Mouse (Mus musculus): ENCODE results near the gene Rassf6. TPM values are rescaled to one million over a fixed set of nuclear protein-coding genes. Genes with fewer than 3 reads are reported as not detected.

The Rassf6 gene
- 0.40 and 0.57 TPM in 2 replicates for polyA plus RNA-seq (2015; fragmentation: Nextera tagmentation; extraction: Ambion mirVana)

GRCm38 (mm10) chr5:90640286-90641217 is at the start of gene Rassf6:
TSS of gene Rassf6 (minus strand) at chr5:90640657.
- H3K27ac ChIP-seq, result no peak within 1 kb of the TSS
- H3K9ac ChIP-seq (replicated peaks), result peak within 1 kb of the TSS; percentile 53
- H3K36me3 ChIP-seq, result no peaks in the 10 kb centered on the region
- WGBS, result 11% methylated on average over 26 of the region's 26 CpGs
- no peaks in the 10 kb centered on the region for H3K9me3 ChIP-seq
- peak within 1 kb of the TSS; percentile 63 for H3K4me2 ChIP-seq (replicated peaks)
- peak; percentile 86 for ATAC-seq
- H3K27me3 ChIP-seq, result 0 out of 2 replicates have a peak, but pooled peaks cover 5% of the 10 kb centered on the region
- peak within 1 kb of the TSS; percentile 43 for H3K4me3 ChIP-seq (replicated peaks)
- peaks cover 7% of the 10 kb centered on the region for H3K4me1 ChIP-seq (replicated peaks)

GRCm38 (mm10) chr5:90689426-90690128 is 49.1 kb upstream of the Rassf6 start:
- H3K9me3 ChIP-seq, result no peaks in the 10 kb centered on the region
- no peak overlapping the region for H3K27ac ChIP-seq
- H3K27me3 ChIP-seq, result no peaks in the 10 kb centered on the region
- H3K4me2 ChIP-seq (replicated peaks), result no peak overlapping the region
- H3K36me3 ChIP-seq, result no peaks in the 10 kb centered on the region
- no peak overlapping the region for H3K4me3 ChIP-seq (replicated peaks)
- no peak for ATAC-seq
- no peak overlapping the region for H3K9ac ChIP-seq (replicated peaks)
- no peaks in the 10 kb centered on the region for H3K4me1 ChIP-seq (replicated peaks)
- WGBS, result 91% methylated on average over 8 of the region's 8 CpGs

- ATAC-seq, result no peak
- Histone ChIP-seq H3K4me2 (replicated peaks) (no peak overlapping the region), H3K4me1 (replicated peaks) (no peaks in the 10 kb centered on the region), H3K36me3 (no peaks in the 10 kb centered on the region), H3K9ac (replicated peaks) (no peak overlapping the region), H3K9me3 (no peaks in the 10 kb centered on the region), H3K27ac (no peak overlapping the region), H3K27me3 (no peaks in the 10 kb centered on the region), H3K4me3 (replicated peaks) (no peak overlapping the region)
- WGBS, result 94% methylated on average over 10 of the region's 10 CpGs
Measured at GRCm38 (mm10) chr5:90687913-90688312, 47.5 kb upstream of the Rassf6 start.

GRCm38 (mm10) chr5:90684994-90685393 is 44.5 kb upstream of the Rassf6 start:
- H3K4me1 ChIP-seq (replicated peaks), result no peaks in the 10 kb centered on the region
- 52% methylated on average over 4 of the region's 4 CpGs for WGBS

GRCm38 (mm10) chr5:90681842-90682241 is 41.4 kb upstream of the Rassf6 start:
- Histone ChIP-seq H3K4me3 (replicated peaks) (no peak overlapping the region), H3K4me2 (replicated peaks) (no peak overlapping the region), H3K27ac (no peak overlapping the region), H3K9ac (replicated peaks) (no peak overlapping the region), H3K27me3 (no peaks in the 10 kb centered on the region), H3K36me3 (no peaks in the 10 kb centered on the region), H3K4me1 (replicated peaks) (no peaks in the 10 kb centered on the region), H3K9me3 (no peaks in the 10 kb centered on the region)
- WGBS, result 90% methylated on average over 4 of the region's 4 CpGs
- no peak for ATAC-seq

More at GRCm38 (mm10) chr5:90684994-90685393, 44.5 kb upstream of the Rassf6 start:
- no peak overlapping the region for H3K9ac ChIP-seq (replicated peaks)
- no peak overlapping the region for H3K4me3 ChIP-seq (replicated peaks)
- ATAC-seq, result no peak
- no peaks in the 10 kb centered on the region for H3K9me3 ChIP-seq
- no peak overlapping the region for H3K4me2 ChIP-seq (replicated peaks)
- no peaks in the 10 kb centered on the region for H3K36me3 ChIP-seq
- H3K27ac ChIP-seq, result no peak overlapping the region
- H3K27me3 ChIP-seq, result no peaks in the 10 kb centered on the region

- H3K4me1 ChIP-seq (replicated peaks), result no peaks in the 10 kb centered on the region
- no peaks in the 10 kb centered on the region for H3K36me3 ChIP-seq
- no peak for ATAC-seq
- WGBS, result 84% methylated on average over 2 of the region's 2 CpGs
- no peak overlapping the region for H3K27ac ChIP-seq
- H3K9ac ChIP-seq (replicated peaks), result no peak overlapping the region
- H3K27me3 ChIP-seq, result no peaks in the 10 kb centered on the region
- H3K4me2 ChIP-seq (replicated peaks), result no peak overlapping the region
- no peak overlapping the region for H3K4me3 ChIP-seq (replicated peaks)
- no peaks in the 10 kb centered on the region for H3K9me3 ChIP-seq
Measured at GRCm38 (mm10) chr5:90677560-90677959, 37.1 kb upstream of the Rassf6 start.

GRCm38 (mm10) chr5:90661852-90662251 is 21.4 kb upstream of the Rassf6 start:
- Histone ChIP-seq H3K4me1 (replicated peaks) (no peaks in the 10 kb centered on the region), H3K4me3 (replicated peaks) (no peak overlapping the region), H3K27me3 (no peaks in the 10 kb centered on the region), H3K27ac (no peak overlapping the region), H3K9ac (replicated peaks) (no peak overlapping the region), H3K4me2 (replicated peaks) (no peak overlapping the region), H3K9me3 (no peaks in the 10 kb centered on the region), H3K36me3 (no peaks in the 10 kb centered on the region)
- peak; percentile 35; the same call in 1 of the 2 replicates for ATAC-seq
- WGBS, result 69% methylated on average over 8 of the region's 8 CpGs

- H3K4me2 ChIP-seq (replicated peaks), result no peak overlapping the region
- no peaks in the 10 kb centered on the region for H3K27me3 ChIP-seq
- H3K27ac ChIP-seq, result no peak overlapping the region
- peak; percentile 58 for ATAC-seq
- 25% methylated on average over 9 of the region's 9 CpGs for WGBS
- no peaks in the 10 kb centered on the region for H3K4me1 ChIP-seq (replicated peaks)
- no peaks in the 10 kb centered on the region for H3K36me3 ChIP-seq
- H3K9ac ChIP-seq (replicated peaks), result no peak overlapping the region
- no peaks in the 10 kb centered on the region for H3K9me3 ChIP-seq
- no peak overlapping the region for H3K4me3 ChIP-seq (replicated peaks)
Measured at GRCm38 (mm10) chr5:90661436-90661835, 21.0 kb upstream of the Rassf6 start.

- H3K27me3 ChIP-seq, result no peaks in the 10 kb centered on the region
- WGBS, result 92% methylated on average over 5 of the region's 5 CpGs
- H3K4me1 ChIP-seq (replicated peaks), result no peaks in the 10 kb centered on the region
- no peak for ATAC-seq
- no peak overlapping the region for H3K9ac ChIP-seq (replicated peaks)
- H3K9me3 ChIP-seq, result no peaks in the 10 kb centered on the region
- H3K36me3 ChIP-seq, result no peaks in the 10 kb centered on the region
- no peak overlapping the region for H3K4me2 ChIP-seq (replicated peaks)
- H3K27ac ChIP-seq, result no peak overlapping the region
- no peak overlapping the region for H3K4me3 ChIP-seq (replicated peaks)
Measured at GRCm38 (mm10) chr5:90660411-90660810, 20.0 kb upstream of the Rassf6 start.

GRCm38 (mm10) chr5:90656681-90657080 is 16.2 kb upstream of the Rassf6 start:
- H3K4me2 ChIP-seq (replicated peaks), result no peak overlapping the region
- 87% methylated on average over 6 of the region's 6 CpGs for WGBS
- ATAC-seq, result no peak

GRCm38 (mm10) chr5:90655891-90656290 is 15.4 kb upstream of the Rassf6 start:
- Histone ChIP-seq H3K4me2 (replicated peaks) (no peak overlapping the region), H3K27me3 (no peaks in the 10 kb centered on the region), H3K27ac (no peak overlapping the region), H3K4me1 (replicated peaks) (0 out of 2 replicates have a peak, but pooled peaks cover 3% of the 10 kb centered on the region), H3K36me3 (no peaks in the 10 kb centered on the region), H3K9me3 (no peaks in the 10 kb centered on the region), H3K9ac (replicated peaks) (no peak overlapping the region), H3K4me3 (replicated peaks) (no peak overlapping the region)
- no peak for ATAC-seq
- WGBS, result 65% methylated on average over 13 of the region's 13 CpGs

More at GRCm38 (mm10) chr5:90656681-90657080, 16.2 kb upstream of the Rassf6 start:
- Histone ChIP-seq H3K4me1 (replicated peaks) (no peaks in the 10 kb centered on the region), H3K4me3 (replicated peaks) (no peak overlapping the region), H3K27ac (no peak overlapping the region), H3K9ac (replicated peaks) (no peak overlapping the region), H3K36me3 (no peaks in the 10 kb centered on the region), H3K9me3 (no peaks in the 10 kb centered on the region), H3K27me3 (no peaks in the 10 kb centered on the region)

GRCm38 (mm10) chr5:90654798-90655197 is 14.3 kb upstream of the Rassf6 start:
- H3K27me3 ChIP-seq, result no peaks in the 10 kb centered on the region
- no peaks in the 10 kb centered on the region for H3K9me3 ChIP-seq
- no peak overlapping the region for H3K27ac ChIP-seq
- 0 out of 2 replicates have a peak, but pooled peaks cover 3% of the 10 kb centered on the region for H3K4me1 ChIP-seq (replicated peaks)
- no peak overlapping the region for H3K4me3 ChIP-seq (replicated peaks)
- H3K9ac ChIP-seq (replicated peaks), result no peak overlapping the region
- ATAC-seq, result no peak
- WGBS, result 86% methylated on average over 5 of the region's 5 CpGs
- H3K36me3 ChIP-seq, result no peaks in the 10 kb centered on the region
- no peak overlapping the region for H3K4me2 ChIP-seq (replicated peaks)

Data from midbrain, embryonic 13.5 days (tissue).